Mouse (Mus musculus): Measurements from ENCODE around the gene Atg13. TPM values are rescaled to one million over a fixed set of nuclear protein-coding genes. Genes with fewer than 3 reads are reported as not detected.

Gene Atg13
- polyA plus RNA-seq, 1 experiment from 2014 or later: 29.8 TPM

- ATAC-seq (ENCODE audit: insufficient number of reproducible peaks, insufficient read depth, low FRiP score, low TSS enrichment): no peak
- Histone ChIP-seq H3K36me3 (peaks cover 15% of the 10 kb centered on the region), H3K27ac (no peak overlapping the region), H3K4me2 (replicated peaks) (no peak overlapping the region), H3K9ac (no peak overlapping the region), H3K9me3 (no peaks in the 10 kb centered on the region), H3K27me3 (no peaks in the 10 kb centered on the region), H3K4me1 (no peaks in the 10 kb centered on the region), H3K4me3 (no peak overlapping the region)
- 69% methylated on average over 4 of the region's 4 CpGs for WGBS
Measured at GRCm38 (mm10) chr2:91723382-91723781, 13.0 kb upstream of the Atg13 start.

- H3K4me2 ChIP-seq (replicated peaks): no peak overlapping the region
- 86% methylated on average over 6 of the region's 6 CpGs for WGBS
- H3K9me3 ChIP-seq: no peaks in the 10 kb centered on the region
- H3K27me3 ChIP-seq: no peaks in the 10 kb centered on the region
- H3K36me3 ChIP-seq: peaks cover 25% of the 10 kb centered on the region
- no peaks in the 10 kb centered on the region for H3K4me1 ChIP-seq
- H3K4me3 ChIP-seq: no peak overlapping the region
- H3K9ac ChIP-seq: no peak overlapping the region
- no peak overlapping the region for H3K27ac ChIP-seq
- no peak for ATAC-seq (ENCODE audit: insufficient number of reproducible peaks, insufficient read depth, low FRiP score, low TSS enrichment)
Measured at GRCm38 (mm10) chr2:91718276-91718675, 7.9 kb upstream of the Atg13 start.

DNA sequence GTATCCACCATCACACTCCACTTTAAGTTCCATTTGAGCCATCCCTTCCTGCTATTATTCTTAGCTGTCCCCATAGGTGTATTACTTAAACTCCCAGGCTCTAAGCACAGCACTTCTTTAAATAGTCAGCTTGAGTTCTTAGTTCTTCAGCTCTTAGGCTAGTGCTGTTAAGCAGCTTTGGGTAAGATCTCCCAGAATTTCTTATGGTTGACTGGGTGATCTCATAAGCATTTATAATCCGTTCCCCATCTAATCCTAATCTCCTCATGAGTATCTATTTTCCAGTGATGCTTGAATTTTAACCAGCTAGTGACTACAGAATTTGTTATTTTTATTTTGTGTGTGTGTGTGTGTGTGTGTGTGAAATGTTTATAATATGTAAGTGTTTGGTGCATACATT lies 4.5 kb upstream of the Atg13 start:
- no peak overlapping the region for H3K27ac ChIP-seq
- peaks cover 10% of the 10 kb centered on the region; the same call in 1 of the 2 replicates for H3K36me3 ChIP-seq
- ATAC-seq (ENCODE audit: insufficient number of reproducible peaks, insufficient read depth, low FRiP score, low TSS enrichment): no peak
- no peak overlapping the region for H3K4me3 ChIP-seq
- H3K4me1 ChIP-seq: peaks cover 10% of the 10 kb centered on the region; the same call in 1 of the 2 replicates
- no peak overlapping the region for H3K9ac ChIP-seq
- H3K9me3 ChIP-seq: no peaks in the 10 kb centered on the region
- 86% methylated on average over 1 of the region's 1 CpGs for WGBS
- H3K4me2 ChIP-seq (replicated peaks): no peak overlapping the region
- H3K27me3 ChIP-seq: no peaks in the 10 kb centered on the region

- Histone ChIP-seq H3K9ac (peak overlapping the region; percentile 63), H3K4me2 (replicated peaks) (peak overlapping the region; percentile 82), H3K9me3 (no peaks in the 10 kb centered on the region), H3K4me3 (peak overlapping the region; percentile 68), H3K4me1 (peaks cover 16% of the 10 kb centered on the region), H3K27ac (peak overlapping the region; percentile 77), H3K27me3 (no peaks in the 10 kb centered on the region), H3K36me3 (peaks cover 4% of the 10 kb centered on the region; the same call in 1 of the 2 replicates)
- WGBS: 4% methylated on average over 8 of the region's 8 CpGs
- ATAC-seq (ENCODE audit: insufficient number of reproducible peaks, insufficient read depth, low FRiP score, low TSS enrichment): no peak
Measured at GRCm38 (mm10) chr2:91711256-91711925, 1.0 kb upstream of the Atg13 start.

- H3K36me3 ChIP-seq: no peaks in the 10 kb centered on the region
- no peak for ATAC-seq (ENCODE audit: insufficient number of reproducible peaks, insufficient read depth, low FRiP score, low TSS enrichment)
- no peak overlapping the region for H3K9ac ChIP-seq
- no peak overlapping the region for H3K4me2 ChIP-seq (replicated peaks)
- H3K4me1 ChIP-seq: peaks cover 16% of the 10 kb centered on the region
- no peaks in the 10 kb centered on the region for H3K27me3 ChIP-seq
- no peak overlapping the region for H3K27ac ChIP-seq
- no peak overlapping the region for H3K4me3 ChIP-seq
- no peaks in the 10 kb centered on the region for H3K9me3 ChIP-seq
- WGBS: 94% methylated on average over 6 of the region's 6 CpGs
Measured at GRCm38 (mm10) chr2:91708361-91708760, 2.0 kb downstream of the Atg13 start.

- Histone ChIP-seq H3K27ac (no peak overlapping the region), H3K4me1 (peaks cover 7% of the 10 kb centered on the region), H3K9me3 (no peaks in the 10 kb centered on the region), H3K36me3 (no peaks in the 10 kb centered on the region), H3K9ac (no peak overlapping the region), H3K4me2 (replicated peaks) (no peak overlapping the region), H3K27me3 (no peaks in the 10 kb centered on the region), H3K4me3 (no peak overlapping the region)
- ATAC-seq (ENCODE audit: insufficient number of reproducible peaks, insufficient read depth, low FRiP score, low TSS enrichment): no peak
Measured at GRCm38 (mm10) chr2:91706456-91706855, 3.9 kb downstream of the Atg13 start.

DNA sequence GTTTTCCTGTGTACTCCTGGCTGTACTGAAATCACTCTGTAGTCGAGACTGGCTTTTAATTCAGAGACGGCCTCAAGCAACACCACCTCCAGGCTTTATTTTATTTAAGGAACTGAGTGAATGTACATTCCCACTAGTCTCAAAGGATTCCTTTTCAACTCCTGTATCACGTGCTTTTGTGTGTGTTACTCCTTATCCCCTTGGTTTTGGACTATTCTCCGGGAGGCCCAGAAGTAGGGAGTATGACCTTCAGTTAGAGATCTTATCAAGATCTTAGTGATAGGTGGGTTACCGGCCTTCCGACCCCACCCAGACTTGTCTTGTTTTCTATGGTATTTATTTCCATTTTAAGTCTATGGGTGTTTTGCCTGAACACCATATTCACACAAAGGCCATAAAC lies 4.6 kb downstream of the Atg13 start:
- 83% methylated on average over 6 of the region's 6 CpGs for WGBS
- Histone ChIP-seq H3K27ac (no peak overlapping the region), H3K4me2 (replicated peaks) (no peak overlapping the region), H3K4me1 (peaks cover 6% of the 10 kb centered on the region), H3K4me3 (no peak overlapping the region), H3K36me3 (no peaks in the 10 kb centered on the region), H3K9ac (no peak overlapping the region), H3K27me3 (no peaks in the 10 kb centered on the region), H3K9me3 (no peaks in the 10 kb centered on the region)
- no peak for ATAC-seq (ENCODE audit: insufficient number of reproducible peaks, insufficient read depth, low FRiP score, low TSS enrichment)

- Histone ChIP-seq H3K27ac (no peak overlapping the region), H3K4me2 (replicated peaks) (no peak overlapping the region), H3K27me3 (no peaks in the 10 kb centered on the region), H3K9me3 (no peaks in the 10 kb centered on the region), H3K4me1 (no peaks in the 10 kb centered on the region), H3K4me3 (no peak overlapping the region), H3K9ac (no peak overlapping the region), H3K36me3 (no peaks in the 10 kb centered on the region)
- ATAC-seq (ENCODE audit: insufficient number of reproducible peaks, insufficient read depth, low FRiP score, low TSS enrichment): no peak
- 99% methylated on average over 2 of the region's 2 CpGs for WGBS
Measured at GRCm38 (mm10) chr2:91701366-91701765, 9.0 kb downstream of the Atg13 start.

DNA sequence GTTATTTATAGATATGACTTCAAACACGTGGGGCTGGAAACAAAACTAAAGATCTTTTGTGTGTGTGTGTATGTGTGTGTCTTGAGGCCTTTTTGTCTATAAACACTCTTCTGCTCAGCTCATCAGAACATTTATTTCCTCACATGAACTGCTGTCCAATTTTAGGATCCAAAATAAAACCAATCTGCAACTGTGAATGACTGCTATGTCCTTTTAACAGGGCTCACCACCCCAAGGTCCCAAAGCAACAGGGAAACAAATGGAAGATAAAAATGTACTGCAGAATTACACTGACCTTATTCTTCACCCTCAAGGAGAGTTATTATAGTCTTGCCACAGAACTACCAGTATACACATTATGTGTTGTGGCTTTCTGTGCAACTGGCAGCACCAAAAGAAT lies 11.2 kb downstream of the Atg13 start:
- no peaks in the 10 kb centered on the region for H3K9me3 ChIP-seq
- H3K4me2 ChIP-seq (replicated peaks): no peak overlapping the region
- no peaks in the 10 kb centered on the region for H3K4me1 ChIP-seq
- WGBS: 84% methylated on average over 1 of the region's 1 CpGs
- no peak overlapping the region for H3K9ac ChIP-seq
- no peak overlapping the region for H3K27ac ChIP-seq
- H3K27me3 ChIP-seq: no peaks in the 10 kb centered on the region
- H3K4me3 ChIP-seq: no peak overlapping the region
- ATAC-seq (ENCODE audit: insufficient number of reproducible peaks, insufficient read depth, low FRiP score, low TSS enrichment): no peak
- H3K36me3 ChIP-seq: 0 out of 2 replicates have a peak, but pooled peaks cover 2% of the 10 kb centered on the region

GRCm38 (mm10) chr2:91696225-91696590 lies 14.2 kb downstream of the Atg13 start:
- Histone ChIP-seq H3K27me3 (no peaks in the 10 kb centered on the region), H3K36me3 (peaks cover 9% of the 10 kb centered on the region), H3K4me1 (no peaks in the 10 kb centered on the region), H3K27ac (no peak overlapping the region), H3K9me3 (no peaks in the 10 kb centered on the region), H3K4me2 (replicated peaks) (no peak overlapping the region), H3K4me3 (no peak overlapping the region), H3K9ac (no peak overlapping the region)
- 79% methylated on average over 1 of the region's 1 CpGs for WGBS
- ATAC-seq (ENCODE audit: insufficient number of reproducible peaks, insufficient read depth, low FRiP score, low TSS enrichment): no peak

DNA sequence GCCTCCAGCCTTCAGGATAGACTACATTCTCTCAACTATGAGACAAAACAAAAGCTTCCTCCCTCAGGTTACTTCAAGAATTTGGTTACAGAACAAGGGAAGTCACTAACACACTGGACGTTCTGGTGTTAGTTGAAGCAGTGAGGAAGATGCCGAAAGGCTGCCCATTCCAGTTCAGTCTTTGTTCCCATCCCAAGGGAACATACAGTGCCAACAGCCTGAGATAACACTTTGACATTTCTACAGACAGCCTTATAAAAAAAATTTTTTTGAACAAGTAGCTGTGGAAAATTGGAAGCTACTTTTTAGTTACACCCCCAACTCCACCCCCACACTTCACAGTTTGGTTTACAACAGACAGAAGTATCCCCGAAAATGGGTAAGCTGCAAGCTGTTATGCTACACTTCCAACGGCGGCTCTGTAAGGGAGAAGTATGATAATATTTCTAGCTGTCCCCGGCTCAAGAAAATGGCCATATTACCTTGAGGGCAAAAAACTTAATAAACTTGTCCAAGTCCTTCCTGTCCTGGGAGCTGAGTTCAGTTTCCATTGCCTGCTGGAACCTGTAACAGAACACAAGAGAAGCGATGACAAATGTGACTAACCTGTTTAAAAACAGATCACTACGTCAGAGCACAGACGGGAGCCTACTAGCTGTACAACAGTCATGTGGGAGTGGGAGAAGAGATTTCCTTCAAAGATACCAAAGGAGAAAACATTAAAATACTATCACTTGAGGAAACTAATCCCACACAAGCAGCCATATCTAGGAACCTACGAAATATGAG lies 14.7 kb downstream of the Atg13 start:
- 88% methylated on average over 10 of the region's 10 CpGs for WGBS
- Histone ChIP-seq H3K36me3 (peaks cover 9% of the 10 kb centered on the region), H3K4me1 (no peaks in the 10 kb centered on the region), H3K9me3 (no peaks in the 10 kb centered on the region), H3K4me2 (replicated peaks) (no peak overlapping the region), H3K27ac (no peak overlapping the region), H3K4me3 (no peak overlapping the region), H3K9ac (no peak overlapping the region), H3K27me3 (no peaks in the 10 kb centered on the region)
- no peak for ATAC-seq (ENCODE audit: insufficient number of reproducible peaks, insufficient read depth, low FRiP score, low TSS enrichment)

DNA sequence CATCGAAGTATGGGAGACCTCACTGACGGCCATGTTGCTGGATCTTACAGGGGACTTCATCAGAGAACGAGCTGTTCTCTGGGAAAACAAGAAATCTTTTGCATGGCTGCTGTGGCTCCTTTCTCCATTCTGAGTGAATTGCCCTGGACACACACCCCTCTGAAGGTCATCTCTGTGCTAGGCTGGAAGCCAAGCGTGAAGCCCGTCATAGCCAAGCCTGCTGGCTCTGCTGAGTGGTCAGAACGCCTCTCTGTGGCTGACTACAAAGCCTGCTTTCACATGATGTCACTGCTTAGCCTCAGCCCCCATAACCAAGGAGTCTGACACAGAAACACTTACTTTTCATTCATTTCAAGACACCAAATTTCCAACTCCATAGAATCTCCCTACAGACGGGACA lies 20.9 kb downstream of the Atg13 start:
- Histone ChIP-seq H3K9ac (no peak overlapping the region), H3K27ac (no peak overlapping the region), H3K9me3 (no peaks in the 10 kb centered on the region), H3K4me1 (no peaks in the 10 kb centered on the region), H3K36me3 (peaks cover 48% of the 10 kb centered on the region), H3K27me3 (no peaks in the 10 kb centered on the region), H3K4me2 (replicated peaks) (no peak overlapping the region), H3K4me3 (no peak overlapping the region)
- no peak for ATAC-seq (ENCODE audit: insufficient number of reproducible peaks, insufficient read depth, low FRiP score, low TSS enrichment)
- WGBS: 75% methylated on average over 7 of the region's 7 CpGs
